Mouse (Mus musculus) fibroblast of lung, adult 2 months (primary cell): ENCODE data around the gene Lilra6.
"Not testable (repeated sequence)": the region's sequence is repeated elsewhere in the genome, so short reads cannot be mapped to it uniquely, and the experiment has no call there.

Source experiments
- DNase-seq: peaks from one replicate; pipeline ENCODE4 v3.0.0-alpha.2; 2011; ENCODE audit warnings: low read depth

Gene Lilra6

GRCm38 (mm10) chr7:3915387-3915786, at the start of gene Lilra6:
Gene Lilra6 (minus strand): TSS chr7:3915503.
- not testable (repeated sequence) for DNase-seq

- DNase-seq, result no peak
These were observed 46.7 kb upstream of the Lilra6 start for GRCm38 (mm10) chr7:3962017-3962416.

DNA sequence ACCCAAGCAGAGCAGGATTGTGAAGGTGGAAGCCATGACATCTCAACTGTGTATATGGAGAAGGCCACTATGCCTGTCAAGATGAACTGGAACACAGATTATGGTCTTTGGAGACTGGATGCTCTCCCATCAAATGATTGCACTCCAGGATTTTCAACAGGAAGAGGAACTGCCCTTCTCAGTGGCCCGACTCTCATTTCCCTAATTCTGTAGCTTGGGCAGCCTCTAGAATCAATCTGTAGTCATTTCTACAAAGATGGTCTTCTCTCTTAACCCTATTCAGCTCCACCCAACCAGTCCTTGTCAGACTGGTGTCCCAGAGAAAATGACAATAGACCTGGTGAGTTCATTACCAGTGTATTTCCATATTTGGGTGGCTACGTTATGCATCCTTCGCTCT, 42.1 kb upstream of the Lilra6 start:
- DNase-seq, result no peak

DNA sequence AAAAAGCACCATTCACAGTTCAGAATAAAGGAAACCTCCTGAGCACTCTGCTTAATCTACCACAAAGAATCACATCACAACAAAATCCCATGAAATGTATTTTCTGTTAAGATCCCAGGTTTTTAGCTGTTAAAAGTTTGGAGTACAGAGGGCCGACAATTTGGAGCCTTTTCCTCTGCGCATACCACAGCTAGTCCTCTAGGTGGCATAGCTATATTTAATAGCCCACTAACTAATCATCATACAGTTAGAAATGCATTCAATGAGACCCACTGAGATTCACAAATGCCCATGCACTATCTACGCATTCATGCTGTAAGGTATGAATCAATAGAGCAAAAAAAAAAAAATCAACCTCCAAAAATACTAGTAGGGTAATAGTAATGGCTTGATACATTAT, 33.9 kb upstream of the Lilra6 start:
- no peak for DNase-seq

DNA sequence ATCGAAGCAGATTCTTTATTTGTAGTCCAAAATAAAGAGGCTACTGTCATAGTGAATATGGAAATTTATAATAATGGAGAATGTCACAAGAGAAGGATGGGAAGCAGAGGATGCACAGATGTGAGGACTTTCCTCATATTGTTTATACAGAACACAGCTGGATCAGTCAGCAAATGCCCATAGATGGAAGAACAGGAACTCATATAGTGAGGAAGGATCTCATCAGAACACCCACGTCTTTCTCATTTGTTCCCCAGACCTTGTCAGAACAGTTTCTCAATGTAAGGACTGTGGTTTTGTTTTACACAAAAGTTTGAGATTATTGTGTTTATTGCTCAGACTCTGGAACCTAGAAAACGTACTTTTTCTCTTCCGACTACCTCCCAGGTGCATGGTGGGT, 32.9 kb upstream of the Lilra6 start:
- no peak for DNase-seq

DNA sequence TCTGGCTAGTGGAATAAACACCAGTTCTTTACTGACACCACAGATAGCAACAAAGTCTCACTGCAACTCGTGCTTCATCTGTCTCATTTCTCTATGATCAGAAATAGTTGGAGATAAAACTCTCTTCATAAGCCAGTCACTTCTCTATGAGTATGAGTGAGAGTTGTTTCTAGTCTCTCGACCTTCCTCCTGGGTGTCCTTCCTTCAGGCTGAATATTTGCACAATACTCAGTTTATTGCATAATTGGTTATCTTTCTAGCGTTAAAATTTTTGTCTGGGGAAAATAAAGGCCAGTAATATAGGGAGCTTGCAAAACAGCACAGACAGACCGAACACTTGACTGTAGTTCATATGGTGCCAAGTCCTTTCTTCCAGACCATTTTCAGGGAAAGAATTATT, 30.8 kb upstream of the Lilra6 start:
- no peak for DNase-seq

DNA sequence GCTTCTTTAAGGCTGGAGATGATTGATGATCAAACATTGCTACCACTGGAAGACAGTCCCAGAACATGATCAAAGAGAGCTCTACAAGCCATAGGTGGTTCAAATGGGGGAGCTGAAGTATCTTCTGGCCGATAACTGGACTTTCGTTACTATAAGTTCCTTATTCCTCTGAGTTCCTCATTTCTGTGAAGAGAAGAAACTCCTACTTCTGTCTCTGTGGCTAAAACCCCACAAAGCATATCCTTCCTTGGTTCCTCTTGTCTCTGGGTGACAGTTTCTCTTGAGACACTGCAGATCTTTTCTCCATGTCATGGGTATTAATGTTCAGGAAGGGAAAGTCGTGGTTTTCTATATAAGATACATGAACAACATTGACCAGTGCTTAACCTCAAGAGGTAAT, 25.6 kb upstream of the Lilra6 start:
- DNase-seq, result no peak

DNA sequence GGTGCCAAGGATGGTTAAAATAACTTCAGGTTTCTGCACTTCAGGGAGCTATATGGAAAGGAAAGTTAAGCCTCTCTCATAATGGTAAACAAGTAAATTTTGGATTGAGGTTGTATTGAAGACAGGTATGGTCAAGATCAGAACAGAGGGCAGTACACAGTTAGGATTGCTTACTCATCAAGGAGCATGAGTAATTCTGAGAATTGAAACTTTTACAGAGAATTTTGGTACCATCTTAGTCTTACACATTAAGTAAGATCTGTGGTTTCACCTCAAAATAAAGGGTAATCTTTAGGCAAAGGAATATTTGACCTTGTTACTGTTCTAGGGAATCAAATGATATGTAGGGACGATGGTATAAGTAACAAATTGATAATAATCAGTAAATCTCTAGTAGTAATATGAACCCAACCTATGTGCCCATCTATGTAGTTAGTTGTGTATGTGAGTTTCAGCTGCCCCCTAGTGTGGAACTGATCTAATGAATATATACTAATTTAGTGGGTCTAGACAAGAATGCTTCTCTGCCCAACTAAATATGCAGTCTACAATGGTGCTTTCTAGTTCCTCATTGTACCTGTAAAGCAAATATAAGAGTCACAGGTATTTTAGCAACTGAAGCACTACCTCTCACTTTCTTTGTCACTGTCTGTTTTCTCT, 24.7 kb upstream of the Lilra6 start:
- DNase-seq, result no peak

- not testable (repeated sequence) for DNase-seq
These were observed 20.2 kb upstream of the Lilra6 start for GRCm38 (mm10) chr7:3935473-3935872.

DNA sequence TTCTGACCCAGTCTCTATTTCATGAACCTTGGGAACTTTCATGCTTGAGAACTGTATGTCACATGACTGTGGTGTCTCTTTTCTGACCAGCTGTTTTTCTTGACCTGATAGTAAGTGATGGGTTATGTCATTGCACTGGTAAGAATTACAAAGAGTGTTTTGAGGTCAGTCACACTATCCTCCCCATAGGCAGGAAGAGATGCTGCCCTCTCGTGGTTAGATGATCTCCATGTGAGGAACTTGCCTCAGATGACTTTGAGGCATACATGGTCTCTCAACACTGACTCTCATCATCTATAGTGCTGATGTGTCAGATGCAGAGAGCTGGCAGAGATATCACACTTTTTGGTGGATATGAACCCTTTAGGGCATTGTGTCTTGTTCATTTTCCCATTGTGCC, 11.6 kb downstream of the Lilra6 start:
- no peak for DNase-seq

DNA sequence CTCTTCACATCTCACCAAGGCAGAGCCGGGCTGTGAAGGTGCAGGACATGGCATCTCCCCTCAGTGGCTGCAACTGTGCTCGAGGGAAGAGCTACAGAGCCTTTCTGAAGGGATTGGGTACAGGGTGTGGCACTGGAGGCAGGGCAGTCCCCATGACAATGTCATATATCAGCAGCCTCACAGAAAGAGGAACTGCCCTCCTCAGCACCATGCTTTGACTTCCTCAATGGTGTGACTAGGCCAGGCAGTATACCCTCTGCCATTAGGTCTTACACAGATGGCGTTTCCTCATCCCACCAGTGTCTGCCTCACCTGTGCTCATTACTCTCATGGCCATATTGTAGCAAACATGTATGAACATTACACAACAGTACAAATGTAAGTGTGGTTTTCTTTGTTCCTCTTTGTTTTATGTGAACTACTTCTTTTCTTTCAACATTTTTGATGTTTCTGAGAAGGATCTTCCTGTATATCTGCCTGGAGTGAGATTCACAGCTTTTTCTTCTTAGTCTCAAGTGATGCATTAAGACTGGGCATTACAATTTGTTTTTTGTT, 17.2 kb downstream of the Lilra6 start, which contains the start of gene Gm14548:
Gene Gm14548 (minus strand): TSS at position 85 of the 555 bp plus-strand sequence.
- DNase-seq, result not testable (repeated sequence)

- not testable (repeated sequence) for DNase-seq
These were observed 40.3 kb downstream of the Lilra6 start for GRCm38 (mm10) chr7:3875032-3875431.
